Mouse (Mus musculus) urinary bladder, postnatal 25 days (tissue): ENCODE measurements around the gene Vstm2l.

Source experiments
- DNase-seq: peaks from one replicate; pipeline ENCODE4 v3.0.0; 2022; ENCODE audit warnings: low spot score

Vstm2l gene

DNA sequence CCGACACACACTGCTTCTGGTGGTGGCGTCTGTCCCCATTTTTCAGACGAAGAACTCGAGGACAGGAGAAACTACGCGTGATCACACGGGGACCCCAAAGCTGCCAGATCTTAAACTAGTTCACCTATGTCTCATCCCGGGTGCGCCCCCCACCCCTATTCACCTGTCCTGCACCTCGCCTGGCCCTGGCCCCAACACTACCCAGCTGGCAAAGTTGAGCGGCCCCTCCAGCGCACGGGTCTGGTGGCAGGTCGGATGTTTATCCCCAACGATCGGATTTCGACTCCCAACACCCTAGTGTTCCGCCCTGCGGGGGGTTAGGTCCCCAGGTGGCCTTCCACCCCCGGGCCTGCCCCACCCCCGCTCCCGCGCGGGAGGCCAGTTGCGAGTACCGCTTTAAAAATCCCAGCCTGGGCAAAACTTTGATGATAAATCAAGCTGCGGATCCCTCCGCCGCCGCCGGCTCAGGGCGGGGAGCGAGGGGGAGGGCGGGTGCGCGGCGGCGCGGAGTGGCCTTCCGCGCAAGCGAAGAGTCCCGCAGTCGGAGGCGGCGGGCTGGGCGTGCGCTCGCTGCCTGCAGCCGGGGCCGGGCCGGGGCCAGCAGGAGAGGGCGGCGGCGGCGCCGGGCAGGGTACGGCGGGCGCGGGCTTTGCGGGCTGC, at the start of gene Vstm2l:
Gene Vstm2l, plus strand, starts transcription at position 549 of the 660 bp plus-strand sequence.
- no peak for DNase-seq

- no peak for DNase-seq
Measured at GRCm38 (mm10) chr2:157867126-157867525, 47.3 kb upstream of the Vstm2l start.

GRCm38 (mm10) chr2:157870247-157870646, 44.2 kb upstream of the Vstm2l start:
- DNase-seq: no peak

DNA sequence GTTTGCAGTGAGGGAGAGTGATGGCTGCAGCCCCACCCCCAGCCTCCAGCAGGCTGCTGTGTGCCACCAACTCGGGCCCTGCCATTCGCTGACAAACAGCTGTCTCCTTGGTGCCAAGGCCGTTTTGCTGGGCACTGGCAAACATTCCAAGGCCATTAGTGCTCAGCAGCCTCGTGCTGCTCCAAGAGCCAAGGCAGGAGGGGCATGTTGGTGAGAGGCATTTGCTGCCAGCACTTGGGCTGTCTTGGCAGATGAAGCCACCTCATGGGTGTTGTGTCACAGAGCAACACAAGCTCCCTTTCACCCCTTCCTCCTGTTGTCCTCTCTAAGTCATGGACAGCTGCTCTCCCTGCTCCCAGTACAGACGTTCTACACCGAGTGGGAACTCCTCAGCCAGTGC, 41.2 kb upstream of the Vstm2l start:
- DNase-seq: no peak

DNA sequence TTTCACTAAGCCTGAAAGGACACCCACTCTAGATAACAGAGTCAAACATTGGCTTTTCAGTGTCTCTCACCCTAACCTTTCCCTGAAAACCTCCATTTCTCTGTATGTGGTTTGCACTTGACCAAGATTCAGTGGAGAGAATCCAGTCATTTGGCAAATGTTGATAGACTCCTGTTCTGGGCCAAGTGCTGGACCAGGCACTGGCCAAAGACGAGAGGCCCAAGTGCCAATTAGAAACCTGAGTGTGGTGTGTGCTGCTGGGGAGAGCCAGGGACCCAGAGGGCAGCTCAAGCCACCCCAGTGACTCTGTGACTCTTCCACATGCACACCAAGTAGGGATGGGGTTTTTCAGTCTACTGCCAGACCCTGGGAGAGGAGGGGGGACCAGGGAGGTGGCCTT, 40.8 kb upstream of the Vstm2l start:
- DNase-seq: no peak

DNA sequence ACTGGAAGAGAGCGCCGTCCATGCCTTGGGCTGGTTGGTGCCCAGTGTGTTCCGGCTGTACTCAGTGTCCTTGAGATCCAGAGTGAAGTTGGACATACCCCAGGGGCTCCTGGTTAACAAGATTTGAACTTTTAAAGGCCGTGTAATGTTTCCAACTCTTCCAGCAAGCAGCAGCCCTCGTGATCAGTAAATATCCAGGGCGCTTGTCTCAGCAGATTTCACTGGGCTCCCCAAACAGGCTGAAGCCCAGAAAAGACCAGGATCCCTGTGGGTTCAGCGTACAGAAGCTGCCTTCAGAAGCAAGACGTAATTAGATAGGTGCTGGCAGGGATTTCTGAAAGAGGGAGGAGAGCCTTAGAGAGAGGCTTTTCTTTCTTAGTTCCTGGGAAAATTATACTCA, 39.3 kb upstream of the Vstm2l start:
- no peak for DNase-seq

DNA sequence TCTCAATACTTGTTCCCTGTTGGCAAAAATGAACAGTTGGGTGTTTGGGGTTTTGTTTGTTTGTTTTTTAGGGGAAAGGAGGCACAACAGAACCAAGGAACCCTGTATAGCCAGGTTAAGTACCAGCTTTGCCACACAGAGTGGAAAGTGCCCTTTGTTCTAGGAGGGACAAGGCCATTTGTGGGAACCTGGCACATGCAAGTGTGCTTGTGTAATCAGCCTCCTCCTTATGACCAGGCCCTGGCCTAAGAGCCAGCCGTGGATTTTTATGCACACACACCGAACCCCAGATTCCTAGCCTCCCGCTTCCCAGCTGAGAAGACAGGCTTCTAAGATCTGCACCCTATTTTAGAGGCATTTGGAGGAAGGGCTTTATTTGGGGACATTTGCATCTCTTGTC, 37.1 kb upstream of the Vstm2l start:
- DNase-seq: no peak

DNA sequence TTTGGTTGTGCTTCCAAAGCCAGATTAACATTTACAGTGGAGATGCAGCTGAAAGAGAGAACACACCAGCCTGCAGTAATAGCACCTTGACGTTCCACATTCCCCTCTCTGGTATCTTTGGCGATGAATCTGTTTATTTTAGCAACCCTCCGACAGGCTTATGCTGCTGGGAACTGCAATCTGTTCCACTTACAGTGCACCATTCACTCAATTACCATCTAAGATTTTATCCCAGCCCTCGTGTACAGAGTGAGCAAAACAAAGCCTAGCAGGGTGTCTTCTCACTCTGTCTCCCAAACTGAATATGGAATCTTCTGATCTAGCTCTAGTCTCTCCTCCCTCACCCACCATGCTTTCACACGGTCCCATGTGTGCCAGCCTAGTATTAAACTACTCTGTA, 36.5 kb upstream of the Vstm2l start:
- no peak for DNase-seq

- no peak for DNase-seq
Measured at GRCm38 (mm10) chr2:157881939-157882338, 32.5 kb upstream of the Vstm2l start.

- DNase-seq: no peak
Measured at GRCm38 (mm10) chr2:157887275-157888025, 27.0 kb upstream of the Vstm2l start.

DNA sequence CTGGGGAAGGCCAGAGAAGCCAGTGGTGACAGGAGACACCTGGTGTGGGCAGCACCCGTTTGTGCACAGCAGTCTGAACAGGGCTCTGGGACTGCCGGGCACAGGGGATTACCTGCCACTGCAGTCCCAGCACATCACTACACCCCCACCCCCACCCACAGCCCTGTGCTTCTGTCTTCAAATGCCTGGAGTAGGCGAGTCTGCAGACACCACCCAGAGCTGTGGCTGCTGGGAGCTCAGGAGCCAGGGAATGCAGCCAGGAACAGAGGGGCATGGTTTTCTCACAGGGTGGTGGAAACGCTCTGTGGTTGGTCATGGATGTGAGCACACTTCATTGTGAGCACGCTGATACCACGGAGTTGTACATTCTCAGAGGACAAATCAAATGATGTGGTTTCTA, 23.3 kb upstream of the Vstm2l start:
- no peak for DNase-seq

GRCm38 (mm10) chr2:157897131-157897530, 17.3 kb upstream of the Vstm2l start:
- DNase-seq: no peak

- peak; percentile 80 for DNase-seq
Measured at GRCm38 (mm10) chr2:157913204-157913636, 1.2 kb upstream of the Vstm2l start.

GRCm38 (mm10) chr2:157913705-157914104, 748 bp upstream of the Vstm2l start:
- DNase-seq: no peak

- DNase-seq: no peak
Measured at GRCm38 (mm10) chr2:157914889-157915517, 550 bp downstream of the Vstm2l start.

DNA sequence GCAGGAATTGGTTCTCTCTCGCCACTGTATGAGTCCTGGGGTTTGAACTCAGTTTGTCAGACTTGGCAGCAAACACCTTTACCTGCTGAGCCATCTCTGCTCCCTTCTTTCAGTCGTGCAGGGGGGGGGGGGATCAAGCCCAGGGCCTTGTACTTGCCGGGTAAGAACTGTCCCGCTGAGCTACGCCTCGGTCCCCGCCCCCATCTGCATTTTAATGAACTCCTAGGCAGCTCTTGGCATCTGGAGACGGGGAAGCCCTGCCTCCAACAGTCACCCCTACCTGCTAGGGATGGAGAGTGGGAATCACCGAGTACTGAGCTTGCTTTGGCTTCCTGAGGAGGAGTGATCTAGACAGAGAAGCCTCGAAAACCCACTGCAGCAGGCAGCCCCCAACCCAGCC, 4.1 kb downstream of the Vstm2l start:
- DNase-seq: no peak

DNA sequence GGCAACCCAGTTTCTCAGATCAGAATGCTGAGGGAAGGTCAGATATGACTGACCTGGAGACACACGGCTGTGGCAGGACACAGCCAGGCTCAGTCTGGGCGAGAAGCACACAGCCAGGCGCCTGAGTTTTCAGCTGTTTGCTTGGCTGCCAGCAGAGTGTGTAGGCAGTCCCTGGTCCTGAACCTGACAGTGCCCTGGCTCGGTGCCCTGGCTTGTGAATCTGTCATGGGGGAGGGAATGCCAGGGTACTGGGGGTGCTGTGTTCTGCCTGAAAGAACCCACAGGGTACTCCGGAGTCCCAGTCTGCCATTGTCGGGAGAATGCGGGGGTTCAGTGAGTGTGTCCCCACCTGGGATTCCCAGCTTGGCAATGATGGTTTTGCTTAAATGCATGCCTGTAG, 7.1 kb downstream of the Vstm2l start:
- DNase-seq: no peak

- DNase-seq: no peak
Measured at GRCm38 (mm10) chr2:157923406-157923805, 9.0 kb downstream of the Vstm2l start.

- DNase-seq: no peak
Measured at GRCm38 (mm10) chr2:157924504-157924903, 10.1 kb downstream of the Vstm2l start.

- DNase-seq: no peak
Measured at GRCm38 (mm10) chr2:157926502-157926901, 12.0 kb downstream of the Vstm2l start.

GRCm38 (mm10) chr2:157926927-157927326, 12.5 kb downstream of the Vstm2l start:
- DNase-seq: no peak

- no peak for DNase-seq
Measured at GRCm38 (mm10) chr2:157927397-157927796, 12.9 kb downstream of the Vstm2l start.

DNA sequence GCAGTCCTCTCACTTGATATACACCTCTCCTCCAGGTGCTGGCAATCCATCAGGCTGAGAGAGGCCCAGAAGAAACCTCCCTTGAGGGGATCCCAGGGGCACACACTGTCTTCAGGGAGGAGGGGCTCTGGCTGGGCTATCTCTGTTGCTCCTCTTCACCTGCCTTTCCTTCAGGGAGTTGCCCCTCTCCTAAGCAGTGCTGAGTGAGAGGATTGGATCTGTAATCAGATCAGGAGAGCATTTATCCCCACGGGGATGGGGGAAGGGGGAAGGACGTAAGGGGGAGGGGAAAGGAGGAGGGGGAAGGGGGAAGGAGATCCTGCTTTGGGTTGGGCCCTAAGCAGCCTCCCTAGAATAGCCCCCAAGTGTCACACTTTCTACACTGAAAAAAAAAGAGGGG, 13.4 kb downstream of the Vstm2l start:
- DNase-seq: no peak
